Mouse (Mus musculus): ENCODE data around the gene Ptprd. TPM values are rescaled to one million over a fixed set of nuclear protein-coding genes. Genes with fewer than 3 reads are reported as not detected.

Ptprd gene
- total and polyA plus RNA-seq, 2 experiments from 2014 or later: 5.6 to 23.3 TPM

DNA sequence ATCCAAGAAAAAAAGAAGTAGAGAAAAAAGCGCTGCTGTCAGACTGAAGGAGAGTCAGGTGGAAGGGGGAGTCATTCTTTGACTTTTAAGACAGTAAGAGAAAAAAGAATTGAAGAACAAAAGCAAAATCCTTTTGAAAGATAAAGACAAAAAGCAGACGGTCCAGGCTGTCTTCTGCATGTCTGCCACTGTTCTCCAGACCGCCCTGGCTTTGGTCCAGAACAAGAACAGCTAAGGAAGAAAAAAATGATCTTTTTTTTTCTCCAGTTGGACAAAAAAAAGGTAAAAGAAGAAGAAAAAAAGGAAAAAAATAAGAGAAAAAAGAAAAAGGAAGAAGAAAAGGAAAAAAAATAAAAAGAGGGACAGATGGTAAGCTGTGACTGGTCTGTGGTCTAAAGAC, 2073.9 kb downstream of the Ptprd start:
- TF ChIP-seq CTCF (IDR thresholded peaks at IDR 0.05; ENCODE audit: low read depth) (no peak), EP300 (IDR thresholded peaks at IDR 0.05; ENCODE audit: low read depth) (no peak)
- Histone ChIP-seq H3K27ac (ENCODE audit: low read depth) (no peak overlapping the region), H3K27me3 (ENCODE audit: control insufficient read depth, insufficient read depth, low read length) (no peaks in the 10 kb centered on the region), H3K4me2 (ENCODE audit: low read depth, low read length) (no peak overlapping the region), H3K4me1 (ENCODE audit: control insufficient read depth, insufficient read depth) (no peaks in the 10 kb centered on the region), H3K36me3 (replicated peaks; ENCODE audit: control insufficient read depth, insufficient read depth, low read length) (no peaks in the 10 kb centered on the region; the same call in 1 of the 2 replicates), H3K4me3 (ENCODE audit: low read depth, low read length) (no peak overlapping the region), H3K9me3 (replicated peaks; ENCODE audit: control insufficient read depth, low read length) (no peaks in the 10 kb centered on the region), H3K9ac (replicated peaks; ENCODE audit: low read depth, low read length) (no peak overlapping the region)
- DNase-seq (ENCODE audit: low spot score) (no peak), ATAC-seq (ENCODE audit: insufficient read depth, low read depth) (no peak)
- WGBS: 67% methylated on average over 3 of the region's 3 CpGs

- TF ChIP-seq CTCF (IDR thresholded peaks at IDR 0.05; ENCODE audit: low read depth): no peak
- TF ChIP-seq EP300 (IDR thresholded peaks at IDR 0.05; ENCODE audit: low read depth): no peak
- no peaks in the 10 kb centered on the region for H3K9me3 ChIP-seq (replicated peaks; ENCODE audit: control insufficient read depth, low read length)
- WGBS: 83% methylated on average over 14 of the region's 14 CpGs
- no peak for DNase-seq (ENCODE audit: low spot score)
- no peak overlapping the region for H3K9ac ChIP-seq (replicated peaks; ENCODE audit: low read depth, low read length)
- no peaks in the 10 kb centered on the region for H3K4me1 ChIP-seq (ENCODE audit: control insufficient read depth, insufficient read depth)
- no peak overlapping the region for H3K27ac ChIP-seq (ENCODE audit: low read depth)
- no peaks in the 10 kb centered on the region; the same call in 1 of the 2 replicates for H3K36me3 ChIP-seq (replicated peaks; ENCODE audit: control insufficient read depth, insufficient read depth, low read length)
- no peak overlapping the region for H3K4me3 ChIP-seq (ENCODE audit: low read depth, low read length)
- H3K4me2 ChIP-seq (ENCODE audit: low read depth, low read length): no peak overlapping the region
- no peaks in the 10 kb centered on the region for H3K27me3 ChIP-seq (ENCODE audit: control insufficient read depth, insufficient read depth, low read length)
- ATAC-seq (ENCODE audit: insufficient read depth, low read depth): no peak
These were observed 2075.1 kb downstream of the Ptprd start for GRCm38 (mm10) chr4:76136625-76137024.

DNA sequence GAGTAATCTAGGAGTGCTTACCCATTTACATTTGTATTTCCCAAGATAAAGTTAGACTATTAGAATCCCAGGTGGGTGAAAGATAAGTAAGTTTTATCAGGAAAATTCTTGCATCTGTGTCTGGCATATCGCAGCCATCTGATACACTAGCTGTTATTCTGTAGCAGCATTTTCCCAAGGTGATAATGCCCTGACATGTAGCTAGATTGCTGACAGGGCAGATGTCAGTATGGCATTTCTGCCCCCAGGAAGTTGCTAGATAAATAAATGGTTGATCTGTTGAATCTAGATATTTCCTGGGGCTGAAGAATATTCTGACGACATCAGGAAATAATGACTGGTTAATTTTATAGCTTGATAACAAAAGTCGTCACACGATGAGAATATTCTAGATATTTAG, 2119.9 kb downstream of the Ptprd start:
- Histone ChIP-seq H3K9ac (replicated peaks; ENCODE audit: low read depth, low read length) (no peak overlapping the region), H3K4me1 (ENCODE audit: control insufficient read depth, insufficient read depth) (no peaks in the 10 kb centered on the region), H3K36me3 (replicated peaks; ENCODE audit: control insufficient read depth, insufficient read depth, low read length) (peaks cover 7% of the 10 kb centered on the region; the same call in 1 of the 2 replicates), H3K27me3 (ENCODE audit: control insufficient read depth, insufficient read depth, low read length) (no peaks in the 10 kb centered on the region), H3K4me2 (ENCODE audit: low read depth, low read length) (no peak overlapping the region), H3K4me3 (ENCODE audit: low read depth, low read length) (no peak overlapping the region), H3K9me3 (replicated peaks; ENCODE audit: control insufficient read depth, low read length) (no peaks in the 10 kb centered on the region), H3K27ac (ENCODE audit: low read depth) (no peak overlapping the region)
- DNase-seq (ENCODE audit: low spot score) (no peak), ATAC-seq (ENCODE audit: insufficient read depth, low read depth) (no peak)
- 77% methylated on average over 4 of the region's 4 CpGs for WGBS
- TF ChIP-seq CTCF (IDR thresholded peaks at IDR 0.05; ENCODE audit: low read depth) (no peak), EP300 (IDR thresholded peaks at IDR 0.05; ENCODE audit: low read depth) (no peak)

DNA sequence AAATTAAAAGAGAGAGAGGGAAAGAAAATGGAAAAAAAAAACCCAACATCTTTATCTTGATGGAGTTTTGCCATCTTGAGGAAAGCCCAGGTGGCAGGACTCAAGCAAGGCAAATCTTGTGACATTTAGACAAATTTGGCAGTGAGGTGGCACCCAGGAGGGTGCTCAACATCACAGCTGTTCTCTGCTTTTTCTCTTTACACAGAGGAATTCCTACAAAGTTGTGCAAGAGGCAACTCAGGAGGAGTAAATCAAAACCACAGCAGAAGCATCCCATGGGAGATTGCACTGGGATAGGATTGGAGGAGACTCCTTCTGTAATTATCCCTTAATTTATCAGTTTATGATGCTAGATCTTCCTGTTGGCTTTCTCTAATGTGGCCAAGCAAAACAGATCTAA, 2121.9 kb downstream of the Ptprd start:
- Histone ChIP-seq H3K9ac (replicated peaks; ENCODE audit: low read depth, low read length) (no peak overlapping the region), H3K36me3 (replicated peaks; ENCODE audit: control insufficient read depth, insufficient read depth, low read length) (peaks cover 19% of the 10 kb centered on the region), H3K4me3 (ENCODE audit: low read depth, low read length) (no peak overlapping the region), H3K9me3 (replicated peaks; ENCODE audit: control insufficient read depth, low read length) (no peaks in the 10 kb centered on the region), H3K27me3 (ENCODE audit: control insufficient read depth, insufficient read depth, low read length) (no peaks in the 10 kb centered on the region), H3K4me1 (ENCODE audit: control insufficient read depth, insufficient read depth) (no peaks in the 10 kb centered on the region), H3K4me2 (ENCODE audit: low read depth, low read length) (no peak overlapping the region), H3K27ac (ENCODE audit: low read depth) (no peak overlapping the region)
- DNase-seq (ENCODE audit: low spot score) (no peak), ATAC-seq (ENCODE audit: insufficient read depth, low read depth) (no peak)
- TF ChIP-seq EP300 (IDR thresholded peaks at IDR 0.05; ENCODE audit: low read depth): no peak
- no peak for TF ChIP-seq CTCF (IDR thresholded peaks at IDR 0.05; ENCODE audit: low read depth)

DNA sequence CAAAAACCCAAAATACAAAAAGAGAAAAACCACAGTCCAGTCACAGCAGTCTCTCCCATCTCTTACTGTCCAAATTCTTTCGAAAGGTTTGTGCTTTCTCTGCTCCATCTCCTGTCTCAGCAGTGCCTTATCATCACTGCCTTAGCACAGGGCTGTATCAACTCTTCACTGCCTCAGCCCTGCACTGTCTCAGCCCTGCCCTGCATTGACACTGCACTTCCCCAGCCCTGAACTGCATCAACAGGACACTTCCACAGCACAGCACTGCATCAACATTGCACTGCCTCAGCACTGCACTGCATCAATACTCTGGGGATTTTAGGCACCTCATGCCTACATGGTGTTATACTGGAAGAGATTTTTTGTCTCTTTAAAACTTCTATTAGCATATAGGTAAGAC, 2135.7 kb downstream of the Ptprd start:
- Histone ChIP-seq H3K4me1 (ENCODE audit: control insufficient read depth, insufficient read depth) (no peaks in the 10 kb centered on the region), H3K4me3 (ENCODE audit: low read depth, low read length) (no peak overlapping the region), H3K27me3 (ENCODE audit: control insufficient read depth, insufficient read depth, low read length) (no peaks in the 10 kb centered on the region), H3K9me3 (replicated peaks; ENCODE audit: control insufficient read depth, low read length) (no peaks in the 10 kb centered on the region), H3K4me2 (ENCODE audit: low read depth, low read length) (no peak overlapping the region), H3K36me3 (replicated peaks; ENCODE audit: control insufficient read depth, insufficient read depth, low read length) (no peaks in the 10 kb centered on the region), H3K27ac (ENCODE audit: low read depth) (no peak overlapping the region), H3K9ac (replicated peaks; ENCODE audit: low read depth, low read length) (no peak overlapping the region)
- ATAC-seq (ENCODE audit: insufficient read depth, low read depth) (no peak), DNase-seq (ENCODE audit: low spot score) (no peak)
- TF ChIP-seq EP300 (IDR thresholded peaks at IDR 0.05; ENCODE audit: low read depth): no peak
- TF ChIP-seq CTCF (IDR thresholded peaks at IDR 0.05; ENCODE audit: low read depth): no peak
- 81% methylated on average over 1 of the region's 1 CpGs for WGBS

DNA sequence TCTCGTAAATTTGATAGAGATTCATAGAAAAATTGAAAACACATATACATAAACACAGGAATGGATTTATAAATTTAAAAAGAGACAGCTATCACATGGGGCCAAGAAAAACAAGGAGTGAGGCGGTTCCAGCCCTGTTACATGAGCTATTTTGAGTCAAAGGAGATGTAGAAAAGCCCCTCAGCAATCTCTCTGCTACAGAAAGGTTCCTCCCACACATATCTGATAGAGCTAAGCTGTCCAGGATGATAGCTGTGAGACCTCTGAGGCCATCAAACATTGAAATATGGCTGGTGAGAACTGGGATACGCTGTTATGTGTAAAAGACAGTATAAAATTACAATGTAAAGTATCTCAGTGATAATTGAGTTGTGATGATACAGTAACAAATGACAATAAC, 2138.5 kb downstream of the Ptprd start:
- WGBS: 65% methylated on average over 3 of the region's 3 CpGs
- no peak for ATAC-seq (ENCODE audit: insufficient read depth, low read depth)
- Histone ChIP-seq H3K27me3 (ENCODE audit: control insufficient read depth, insufficient read depth, low read length) (no peaks in the 10 kb centered on the region), H3K4me3 (ENCODE audit: low read depth, low read length) (no peak overlapping the region), H3K9me3 (replicated peaks; ENCODE audit: control insufficient read depth, low read length) (no peaks in the 10 kb centered on the region), H3K4me1 (ENCODE audit: control insufficient read depth, insufficient read depth) (no peaks in the 10 kb centered on the region), H3K4me2 (ENCODE audit: low read depth, low read length) (no peak overlapping the region), H3K36me3 (replicated peaks; ENCODE audit: control insufficient read depth, insufficient read depth, low read length) (no peaks in the 10 kb centered on the region), H3K9ac (replicated peaks; ENCODE audit: low read depth, low read length) (no peak overlapping the region), H3K27ac (ENCODE audit: low read depth) (no peak overlapping the region)
- no peak for DNase-seq (ENCODE audit: low spot score)
- TF ChIP-seq EP300 (IDR thresholded peaks at IDR 0.05; ENCODE audit: low read depth) (no peak), CTCF (IDR thresholded peaks at IDR 0.05; ENCODE audit: low read depth) (no peak)
